Mouse (Mus musculus) right cerebral cortex, postnatal 36 days (tissue): ENCODE data around the gene Vmn2r50.
"Not testable (repeated sequence)": the region's sequence is repeated elsewhere in the genome, so short reads cannot be mapped to it uniquely, and the experiment has no call there.

Source experiments
- DNase-seq, 2 experiments: peaks; one replicate each; pipeline ENCODE4 v3.0.0; 2022; ENCODE audit warnings: low spot score in 2 of 2, mixed read lengths in 1 of 2

Vmn2r50 gene

GRCm38 (mm10) chr7:10053196-10053595 is at the start of gene Vmn2r50:
TSS of gene Vmn2r50 (minus strand) at chr7:10053296.
- not testable (repeated sequence) for DNase-seq

GRCm38 (mm10) chr7:9992157-9992556 is 60.9 kb downstream of the Vmn2r50 start, which contains the start of gene Vmn2r49:
TSS of gene Vmn2r49 (minus strand) at chr7:9992257.
- DNase-seq = not testable (repeated sequence)
